Mouse (Mus musculus) forebrain, embryonic 16.5 days (tissue): Measurements from ENCODE around the gene Rhd. TPM values are rescaled to one million over a fixed set of nuclear protein-coding genes. Genes with fewer than 3 reads are reported as not detected.

Experiments used
- ATAC-seq: fragments of 200-750 bp; cut with Nextera tagmentation; 2 replicates; pipeline ENCODE4 v1.8.0; 2017; ENCODE audit warnings: mild to moderate bottlenecking, moderate library complexity
- H3K27ac ChIP-seq: fragments of 300-500 bp; sonication (generic); 2 replicates; pipeline ENCODE4 v1.5.1; 2014; ENCODE audit warnings: low read length, control low read depth
- H3K27me3 ChIP-seq: fragments of 300-500 bp; sonication (generic); replicated peaks from 2 replicates; pipeline ENCODE4 v1.6.1; 2014; ENCODE audit warnings: low read length; ENCODE audit not compliant: control insufficient read depth, insufficient read depth
- H3K36me3 ChIP-seq: fragments of 300-500 bp; sonication (generic); 2 replicates; pipeline ENCODE4 v1.6.1; 2014; ENCODE audit not compliant: control insufficient read depth, insufficient read depth
- H3K4me1 ChIP-seq: fragments of 300-500 bp; sonication (generic); replicated peaks from 2 replicates; pipeline ENCODE4 v1.6.1; 2014; ENCODE audit warnings: low read length; ENCODE audit not compliant: control insufficient read depth, insufficient read depth
- H3K4me2 ChIP-seq: fragments of 300-500 bp; sonication (generic); 2 replicates; pipeline ENCODE4 v1.6.1; 2014; ENCODE audit warnings: mild to moderate bottlenecking, low read length, control low read depth
- H3K4me3 ChIP-seq: fragments of 300-500 bp; sonication (generic); replicated peaks from 2 replicates; pipeline ENCODE4 v1.5.1; 2014; ENCODE audit warnings: mild to moderate bottlenecking, low read length, control low read depth
- H3K9ac ChIP-seq: fragments of 300-500 bp; sonication (generic); replicated peaks from 2 replicates; pipeline ENCODE4 v1.6.1; 2014; ENCODE audit warnings: low read depth, low read length, control low read depth
- H3K9me3 ChIP-seq: fragments of 300-500 bp; sonication (generic); 2 replicates; pipeline ENCODE4 v1.6.1; 2016; ENCODE audit warnings: low read length; ENCODE audit not compliant: control insufficient read depth
- WGBS: fragments of 180-500 bp; shearing (Covaris S2); extraction: QIAGEN DNeasy Blood & Tissue Kit; methylation state at CpG from one replicate; pipeline ENCODE4 v1.1.7; 2014; 5-methylcytosine and 5-hydroxymethylcytosine counted together
- polyA plus RNA-seq: library from polyadenylated mRNA; unstranded; fragments of >200 nt; fragmentation: Nextera tagmentation; extraction: Ambion mirVana; gene quantifications from 2 replicates; pipeline ENCODE4 v1.2.1, GENCODE M21; 2015

The Rhd gene
- polyA plus RNA-seq, 1 experiment from 2014 or later = 1.0 TPM

DNA sequence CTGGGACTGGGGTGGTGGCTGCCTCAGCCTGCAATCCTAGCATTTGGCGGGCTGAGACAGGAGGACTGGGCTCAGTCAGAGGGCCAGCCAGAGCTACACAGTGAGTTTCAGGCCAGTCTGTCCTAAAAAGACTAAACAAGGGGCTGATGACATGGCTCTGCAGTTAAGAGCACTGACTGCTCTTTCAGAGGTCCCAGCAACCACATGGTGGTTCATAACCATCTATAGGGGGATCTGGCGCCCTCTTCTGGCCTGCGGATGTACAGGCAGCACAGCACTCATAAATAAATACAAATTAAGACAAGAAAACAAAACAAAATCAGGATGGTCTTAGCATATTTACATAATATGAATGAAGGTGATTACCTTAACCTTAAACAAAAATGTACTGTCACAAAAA lies 49.1 kb downstream of the Rhd start:
- no peak overlapping the region for H3K9ac ChIP-seq
- H3K27me3 ChIP-seq = no peaks in the 10 kb centered on the region
- 0 out of 2 replicates have a peak, but pooled peaks have one; percentile 30 for ATAC-seq
- no peak overlapping the region for H3K4me3 ChIP-seq
- H3K4me1 ChIP-seq = peaks cover 17% of the 10 kb centered on the region
- H3K27ac ChIP-seq = no peak overlapping the region
- no peaks in the 10 kb centered on the region for H3K9me3 ChIP-seq
- H3K36me3 ChIP-seq = peaks cover 11% of the 10 kb centered on the region
- peak overlapping the region; percentile 89 for H3K4me2 ChIP-seq
- 25% methylated on average over 3 of the region's 3 CpGs for WGBS

DNA sequence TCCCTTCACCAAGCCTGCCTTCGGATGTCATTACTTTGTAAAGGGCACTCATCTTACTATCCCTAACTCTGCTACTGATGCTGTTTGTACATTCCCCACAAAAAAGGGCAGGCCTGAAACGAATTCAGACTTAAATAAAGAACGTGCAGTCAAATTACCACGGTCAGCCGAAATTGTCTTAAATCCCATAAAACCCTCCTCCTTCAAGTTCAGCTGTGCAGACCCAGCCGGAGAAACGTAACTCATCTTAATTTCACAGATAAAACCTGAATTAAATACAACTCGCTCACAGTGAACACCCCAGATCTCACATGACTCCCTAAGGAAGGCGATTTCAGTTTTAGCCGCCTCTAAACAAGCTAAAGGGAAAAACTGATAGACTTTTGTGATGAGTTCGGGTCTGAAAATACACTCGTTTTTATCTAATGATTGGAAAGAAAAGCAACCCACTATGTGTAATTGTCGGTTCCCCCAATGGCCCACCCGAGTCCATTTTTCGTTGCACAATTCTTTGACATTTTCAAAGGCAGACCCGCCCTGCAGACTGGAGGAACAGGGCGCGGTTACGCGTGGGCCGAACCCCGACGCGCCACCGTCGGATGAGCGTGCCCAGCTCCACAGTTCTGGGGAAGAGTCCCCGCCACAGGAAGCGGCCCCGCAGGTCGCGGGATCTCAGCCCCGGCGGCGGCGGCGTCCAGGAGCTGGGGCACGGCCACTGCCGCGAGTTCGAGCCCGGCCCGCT lies 50.0 kb downstream of the Rhd start:
- WGBS = under 1% methylated on average over 43 of the region's 43 CpGs

DNA sequence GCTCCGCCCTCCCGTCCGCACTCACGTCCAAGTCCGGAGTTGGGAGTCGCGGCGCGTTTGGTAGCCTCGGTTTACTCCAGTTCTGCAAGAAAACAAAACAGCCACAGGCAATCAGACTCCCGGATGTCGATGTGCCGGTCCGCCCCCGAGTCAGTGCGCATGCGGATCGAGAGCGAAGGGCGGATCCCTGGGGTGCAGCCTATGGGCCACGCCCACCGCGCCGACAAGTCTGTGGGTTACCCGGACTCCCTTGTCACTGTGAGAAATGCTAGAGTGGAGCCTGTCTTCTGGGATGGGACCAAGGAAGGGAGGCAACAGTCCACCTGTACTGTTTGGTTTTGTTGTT lies 50.5 kb downstream of the Rhd start, which contains the start of gene Tmem50a:
Gene Tmem50a (minus strand): TSS at position 161 of the 346 bp plus-strand sequence.
- peak within 1 kb of the TSS; percentile 95 for H3K9ac ChIP-seq
- peak; percentile 94 for ATAC-seq
- H3K4me1 ChIP-seq = peaks cover 17% of the 10 kb centered on the region
- H3K4me3 ChIP-seq = peak within 1 kb of the TSS; percentile 95
- H3K36me3 ChIP-seq = peaks cover 5% of the 10 kb centered on the region; the same call in 1 of the 2 replicates
- peak within 1 kb of the TSS; percentile 95 for H3K27ac ChIP-seq
- 0% methylated on average over 25 of the region's 25 CpGs for WGBS
- H3K27me3 ChIP-seq = no peaks in the 10 kb centered on the region
- no peaks in the 10 kb centered on the region for H3K9me3 ChIP-seq
- peak within 1 kb of the TSS; percentile 89 for H3K4me2 ChIP-seq

More for the DNA sequence above, 50.0 kb downstream of the Rhd start:
- peak; percentile 75 for ATAC-seq
- H3K4me3 ChIP-seq = peak overlapping the region; percentile 95
- H3K36me3 ChIP-seq = peaks cover 9% of the 10 kb centered on the region
- H3K27ac ChIP-seq = peak overlapping the region; percentile 95
- H3K9me3 ChIP-seq = no peaks in the 10 kb centered on the region
- H3K4me2 ChIP-seq = peak overlapping the region; percentile 89
- peak overlapping the region; percentile 95 for H3K9ac ChIP-seq
- H3K4me1 ChIP-seq = peaks cover 17% of the 10 kb centered on the region
- no peaks in the 10 kb centered on the region for H3K27me3 ChIP-seq

DNA sequence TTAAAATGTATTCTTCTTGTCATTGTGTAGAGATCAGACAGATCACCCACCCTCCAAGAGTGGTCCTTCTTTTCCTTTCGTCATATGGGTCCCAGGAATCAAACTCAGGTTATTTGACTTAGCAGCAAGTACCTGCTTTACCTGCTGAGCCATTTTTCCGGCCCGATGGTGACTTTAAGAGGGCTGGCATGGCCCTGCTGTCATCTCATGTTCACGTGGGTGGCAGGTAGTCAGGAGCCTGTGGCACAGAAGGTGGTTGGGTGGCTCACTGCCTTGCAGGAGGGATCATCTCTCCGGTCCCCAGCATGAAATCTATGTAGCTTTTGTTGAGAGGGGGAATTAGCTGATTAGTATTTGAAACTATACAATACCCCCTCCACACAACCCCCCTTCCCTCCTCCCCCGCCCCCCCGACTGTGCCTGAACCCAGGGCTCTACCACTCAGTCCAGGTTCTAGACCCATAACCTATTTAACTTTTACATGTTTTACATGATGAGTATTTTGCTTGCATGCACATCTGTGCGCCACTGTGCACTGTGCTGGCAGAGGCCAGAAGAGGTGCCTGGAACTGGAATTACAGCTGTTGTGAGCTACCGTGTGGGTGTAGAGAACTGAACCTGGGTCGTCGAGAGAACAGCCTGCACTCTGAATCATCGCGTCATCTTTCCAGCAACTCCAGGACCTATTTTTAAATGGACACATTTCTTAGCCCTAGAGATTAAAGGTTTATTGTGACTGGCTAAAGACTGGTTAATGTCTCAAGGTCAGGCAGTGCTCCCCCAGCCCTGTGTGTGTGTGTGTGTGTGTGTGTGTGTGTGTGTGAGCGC lies 51.1 kb downstream of the Rhd start:
- Histone ChIP-seq H3K4me2 (peak overlapping the region; percentile 89), H3K27me3 (no peaks in the 10 kb centered on the region), H3K9me3 (no peaks in the 10 kb centered on the region), H3K36me3 (peaks cover 5% of the 10 kb centered on the region; the same call in 1 of the 2 replicates), H3K4me1 (peaks cover 17% of the 10 kb centered on the region), H3K9ac (peak overlapping the region; percentile 95), H3K27ac (peak overlapping the region; percentile 95; the same call in 1 of the 2 replicates), H3K4me3 (peak overlapping the region; percentile 95)
- 53% methylated on average over 14 of the region's 14 CpGs for WGBS
- peak; percentile 24; the same call in 1 of the 2 replicates for ATAC-seq

DNA sequence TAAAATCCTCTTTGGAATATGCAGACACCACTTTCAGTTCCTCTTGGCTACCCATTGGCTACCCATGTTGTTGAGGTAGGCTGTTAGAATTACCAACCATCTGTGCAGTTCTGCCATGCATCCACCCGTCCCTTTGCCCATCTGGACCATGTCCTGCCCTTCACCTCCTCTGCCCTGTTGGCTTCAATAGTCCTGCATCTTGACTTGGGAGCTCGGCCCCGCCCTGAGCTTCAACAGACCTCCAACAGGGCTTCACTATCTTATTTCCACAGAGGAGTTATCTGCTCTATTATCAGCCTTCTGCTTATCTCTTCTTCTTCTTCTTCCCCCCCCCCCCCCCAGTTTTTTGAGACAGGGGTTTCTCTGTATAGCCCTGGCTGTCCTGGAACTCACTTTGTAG lies 52.9 kb downstream of the Rhd start:
- no peaks in the 10 kb centered on the region for H3K9me3 ChIP-seq
- 73% methylated on average over 3 of the region's 3 CpGs for WGBS
- no peak overlapping the region for H3K4me3 ChIP-seq
- no peaks in the 10 kb centered on the region for H3K27me3 ChIP-seq
- ATAC-seq = no peak
- H3K4me1 ChIP-seq = peaks cover 18% of the 10 kb centered on the region
- no peak overlapping the region for H3K27ac ChIP-seq
- no peaks in the 10 kb centered on the region for H3K36me3 ChIP-seq
- no peak overlapping the region for H3K9ac ChIP-seq
- H3K4me2 ChIP-seq = no peak overlapping the region

DNA sequence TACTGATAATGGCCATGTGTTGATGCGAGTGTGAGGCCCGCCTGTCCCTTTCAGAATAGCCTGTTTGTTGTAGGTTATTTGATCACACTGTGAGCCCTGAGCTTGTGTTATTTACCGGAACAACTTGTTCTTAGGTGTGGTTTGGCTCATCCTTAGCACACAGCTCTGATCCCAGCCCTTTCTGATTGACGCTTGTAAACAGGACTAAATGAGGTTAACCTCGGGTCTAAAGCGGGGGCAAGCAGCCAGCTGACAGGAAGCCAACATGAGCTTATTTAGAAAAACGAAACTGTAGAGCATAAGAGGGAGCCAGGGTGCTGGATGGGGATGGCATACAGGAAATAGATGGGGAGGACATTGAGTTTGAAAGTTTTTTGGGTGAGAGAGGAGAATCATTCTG lies 54.0 kb downstream of the Rhd start:
- Histone ChIP-seq H3K4me1 (peaks cover 16% of the 10 kb centered on the region), H3K4me2 (no peak overlapping the region), H3K9me3 (no peaks in the 10 kb centered on the region), H3K9ac (no peak overlapping the region), H3K36me3 (no peaks in the 10 kb centered on the region), H3K4me3 (no peak overlapping the region), H3K27ac (no peak overlapping the region), H3K27me3 (no peaks in the 10 kb centered on the region)
- ATAC-seq = no peak
- 67% methylated on average over 7 of the region's 7 CpGs for WGBS

DNA sequence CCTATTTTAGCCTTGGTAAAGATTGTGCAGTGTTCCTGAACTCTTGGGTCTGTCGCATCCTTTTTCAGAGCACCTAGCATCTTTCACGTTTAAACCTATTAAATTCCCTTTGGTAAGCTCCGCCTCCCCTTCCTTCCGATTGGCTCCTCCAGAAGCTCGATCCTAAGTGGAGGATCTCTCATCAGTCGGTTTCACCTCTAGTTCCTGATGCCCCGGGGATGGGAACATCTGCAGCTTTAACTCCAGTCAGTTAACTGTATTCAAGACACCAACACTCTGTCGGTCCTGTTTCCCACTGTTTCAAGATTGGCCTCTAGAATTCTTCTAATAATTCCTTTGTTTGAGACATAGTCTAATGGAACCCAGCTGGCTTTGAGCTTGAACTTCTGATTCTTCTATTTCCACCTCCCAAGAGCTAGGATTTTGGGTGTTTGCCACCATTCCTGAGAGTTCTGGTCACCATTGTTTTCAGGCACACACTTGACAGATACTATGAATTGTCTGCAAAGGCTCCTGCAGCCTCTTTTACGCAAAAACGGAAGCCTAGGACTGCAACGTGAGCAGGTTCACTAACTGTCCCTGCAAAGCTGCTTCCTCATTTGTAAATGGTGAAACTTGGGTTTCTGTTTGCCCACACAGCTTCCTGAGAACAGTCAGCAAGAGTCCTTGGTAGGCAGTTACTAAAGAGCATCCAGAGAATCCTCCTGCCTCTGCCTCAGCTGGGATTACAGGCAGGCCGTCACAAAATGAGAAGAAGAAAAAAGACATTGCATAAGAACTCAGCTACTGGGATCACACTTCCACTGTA lies 55.6 kb downstream of the Rhd start:
- no peak overlapping the region for H3K27ac ChIP-seq
- H3K9ac ChIP-seq = no peak overlapping the region
- no peaks in the 10 kb centered on the region for H3K9me3 ChIP-seq
- WGBS = 43% methylated on average over 12 of the region's 12 CpGs
- H3K4me2 ChIP-seq = no peak overlapping the region
- ATAC-seq = no peak
- no peaks in the 10 kb centered on the region for H3K36me3 ChIP-seq
- H3K4me1 ChIP-seq = peaks cover 14% of the 10 kb centered on the region
- H3K4me3 ChIP-seq = no peak overlapping the region
- no peaks in the 10 kb centered on the region for H3K27me3 ChIP-seq

DNA sequence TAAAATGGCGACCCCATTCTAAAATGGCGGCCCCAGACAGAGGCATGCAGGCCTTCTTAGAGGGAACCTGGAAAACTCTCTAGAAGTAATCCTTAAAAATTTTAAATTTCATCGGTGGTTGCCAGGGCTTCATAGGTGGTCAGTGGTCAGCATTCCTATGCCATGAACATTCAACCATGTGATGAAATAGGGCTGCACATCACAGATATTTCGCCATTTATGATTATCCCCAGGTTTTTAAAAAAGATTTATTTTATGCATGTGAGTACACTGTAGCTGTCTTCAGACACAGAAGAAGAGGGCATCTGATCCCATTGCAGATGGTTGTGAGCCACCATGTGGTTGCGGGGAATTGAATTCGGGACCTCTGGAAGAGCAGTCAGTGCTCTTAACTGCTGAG lies 56.3 kb downstream of the Rhd start:
- Histone ChIP-seq H3K27ac (no peak overlapping the region), H3K4me2 (no peak overlapping the region), H3K36me3 (peaks cover 6% of the 10 kb centered on the region), H3K9me3 (no peaks in the 10 kb centered on the region), H3K9ac (no peak overlapping the region), H3K4me3 (no peak overlapping the region), H3K27me3 (no peaks in the 10 kb centered on the region), H3K4me1 (peaks cover 15% of the 10 kb centered on the region)
- WGBS = 96% methylated on average over 6 of the region's 6 CpGs
- no peak for ATAC-seq

DNA sequence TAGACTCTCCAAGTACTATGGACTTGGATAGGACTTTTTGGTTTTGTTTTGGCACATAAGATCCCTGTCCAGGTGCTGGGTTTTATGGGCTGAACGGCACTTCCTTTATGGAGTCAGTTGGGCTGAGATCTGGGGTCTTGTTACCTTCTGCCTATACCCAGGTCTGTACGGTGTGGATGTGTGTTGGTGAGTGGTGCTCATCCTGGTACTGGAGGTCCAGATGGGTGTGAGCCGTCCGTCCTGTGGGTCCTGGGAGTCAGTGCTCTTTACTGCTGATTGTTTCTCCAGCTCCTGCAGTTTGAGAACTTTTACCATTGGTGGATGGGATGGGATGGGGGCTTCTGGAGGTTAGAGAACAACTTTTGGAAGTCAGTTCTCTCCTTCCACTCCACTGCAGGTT lies 57.4 kb downstream of the Rhd start:
- no peak overlapping the region for H3K9ac ChIP-seq
- 99% methylated on average over 4 of the region's 4 CpGs for WGBS
- no peak overlapping the region for H3K27ac ChIP-seq
- H3K4me2 ChIP-seq = no peak overlapping the region
- H3K9me3 ChIP-seq = no peaks in the 10 kb centered on the region
- peaks cover 23% of the 10 kb centered on the region for H3K4me1 ChIP-seq
- peaks cover 15% of the 10 kb centered on the region for H3K36me3 ChIP-seq
- no peak overlapping the region for H3K4me3 ChIP-seq
- no peaks in the 10 kb centered on the region for H3K27me3 ChIP-seq
- no peak for ATAC-seq
